Mouse (Mus musculus) liver, embryonic 14.5 days (tissue): ENCODE data around the gene Lgals9. TPM values are rescaled to one million over a fixed set of nuclear protein-coding genes. Genes with fewer than 3 reads are reported as not detected.

ENCODE experiments used
- ATAC-seq: fragments of 200-750 bp; cut with Nextera tagmentation; 2 replicates; pipeline ENCODE4 v1.8.0; 2017; ENCODE audit warnings: moderate number of reproducible peaks, mild to moderate bottlenecking, moderate library complexity; ENCODE audit not compliant: insufficient read depth
- DNase-seq, 3 experiments: peaks; one replicate each; pipeline ENCODE4 v3.0.0-alpha.2; 2012 to 2013; ENCODE audit warnings: low read depth in 3 of 3, low spot score in 3 of 3
- H3K27ac ChIP-seq: fragments of 300-500 bp; sonication (generic); 2 replicates; pipeline ENCODE4 v1.5.1; 2014; ENCODE audit warnings: moderate library complexity, mild to moderate bottlenecking, control low read depth, inconsistent platforms
- H3K27me3 ChIP-seq: fragments of 300-500 bp; sonication (generic); 2 replicates; pipeline ENCODE4 v1.6.1; 2014; ENCODE audit warnings: mild to moderate bottlenecking, low read length, moderate library complexity; ENCODE audit not compliant: control insufficient read depth, insufficient read depth
- H3K36me3 ChIP-seq: fragments of 300-500 bp; sonication (generic); replicated peaks from 2 replicates; pipeline ENCODE4 v1.6.1; 2014; ENCODE audit warnings: low read depth; ENCODE audit not compliant: control insufficient read depth, insufficient read depth
- H3K4me1 ChIP-seq, 2 experiments: fragments of 200-500 bp in 1 of 2; fragments of 300-500 bp in 1 of 2; sonication (generic) in 1 of 2; replicated peaks; 2 replicates each; pipeline ENCODE4 v1.6.1; 2012 to 2014; ENCODE audit warnings: antibody characterized with exemption in 1 of 2, inconsistent platforms in 1 of 2, low read length in 1 of 2; ENCODE audit not compliant: control insufficient read depth in 2 of 2, insufficient read depth in 2 of 2
- H3K4me2 ChIP-seq: fragments of 300-500 bp; sonication (generic); 2 replicates; pipeline ENCODE4 v1.6.1; 2014; ENCODE audit warnings: low read depth, mild to moderate bottlenecking, control low read depth, moderate library complexity
- H3K4me3 ChIP-seq, 2 experiments: fragments of 200-500 bp in 1 of 2; fragments of 300-500 bp in 1 of 2; sonication (generic) in 1 of 2; 2 replicates each; pipeline ENCODE4 v1.5.1; 2012 to 2014; ENCODE audit warnings: low read depth in 2 of 2, low read length in 2 of 2, mild to moderate bottlenecking in 2 of 2, control low read depth in 1 of 2, inconsistent platforms in 1 of 2, moderate library complexity in 1 of 2; ENCODE audit not compliant: insufficient read depth in 1 of 2
- H3K9ac ChIP-seq: fragments of 300-500 bp; sonication (generic); replicated peaks from 2 replicates; pipeline ENCODE4 v1.6.1; 2014; ENCODE audit warnings: mild to moderate bottlenecking, control low read depth, moderate library complexity
- H3K9me3 ChIP-seq: fragments of 300-500 bp; sonication (generic); 2 replicates; pipeline ENCODE4 v1.6.1; 2016; ENCODE audit warnings: low read length, mixed read lengths; ENCODE audit not compliant: control insufficient read depth
- CTCF ChIP-seq: IDR thresholded peaks from 2 replicates; pipeline ENCODE4 v1.5.1; 2016; ENCODE audit warnings: antibody characterized with exemption, low read depth, control low read depth
- EP300 ChIP-seq: IDR thresholded peaks from 2 replicates; pipeline ENCODE4 v1.6.1; 2016; ENCODE audit warnings: antibody characterized with exemption, low read depth
- WGBS: fragments of 180-500 bp; shearing (Covaris S2); extraction: QIAGEN DNeasy Blood & Tissue Kit; methylation state at CpG from one replicate; pipeline ENCODE4 v1.1.7; 2014; ENCODE audit not compliant: insufficient replicate concordance; 5-methylcytosine and 5-hydroxymethylcytosine counted together
- polyA plus RNA-seq, 2 experiments: library from polyadenylated mRNA; depleted of rRNA in 1 of 2; stranded (reverse) in 1 of 2; unstranded in 1 of 2; fragments of >200 nt; fragmentation: Nextera tagmentation in 1 of 2; extraction: Ambion mirVana in 1 of 2; gene quantifications; 2 replicates each; pipeline versions ENCODE4 v1.2.1 to v1.2.3; 2012 to 2014

Gene Lgals9
- polyA plus RNA-seq, 2 experiments, result 58.5 to 93.6 TPM

DNA sequence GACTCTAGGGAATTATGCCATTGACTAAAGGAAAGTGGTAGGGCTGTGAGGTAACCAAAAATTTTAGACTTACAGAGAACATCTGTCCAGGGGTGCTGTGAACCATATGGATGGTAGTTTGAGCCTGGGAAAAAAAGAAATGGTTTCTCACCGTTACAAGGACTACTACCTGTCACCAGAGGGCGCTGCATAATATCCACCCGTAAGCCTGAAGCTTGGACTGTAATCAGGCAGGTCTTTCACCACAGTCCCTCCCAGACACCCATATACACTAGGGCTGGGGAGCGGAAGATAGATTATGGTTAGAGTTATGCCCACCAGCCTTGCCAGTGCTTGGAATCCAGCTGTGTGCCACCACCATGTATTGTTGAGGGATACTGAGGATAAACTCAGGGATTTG is 17.4 kb downstream of the Lgals9 start:
- no peak overlapping the region for H3K4me3 ChIP-seq
- peaks cover 0 to 2% of the 10 kb centered on the region in 2 experiments; a peak in 1 of 4 replicates for H3K4me1 ChIP-seq
- no peaks in the 10 kb centered on the region for H3K9me3 ChIP-seq
- no peak overlapping the region for H3K27ac ChIP-seq
- H3K9ac ChIP-seq, result no peak overlapping the region
- TF ChIP-seq EP300, result no peak
- peak; percentile 73 for TF ChIP-seq CTCF
- DNase-seq (peak in 1 of 3 experiments; percentile 20), ATAC-seq (no peak)
- H3K36me3 ChIP-seq, result no peaks in the 10 kb centered on the region
- 12% methylated on average over 4 of the region's 4 CpGs for WGBS
- no peaks in the 10 kb centered on the region for H3K27me3 ChIP-seq
- no peak overlapping the region for H3K4me2 ChIP-seq

DNA sequence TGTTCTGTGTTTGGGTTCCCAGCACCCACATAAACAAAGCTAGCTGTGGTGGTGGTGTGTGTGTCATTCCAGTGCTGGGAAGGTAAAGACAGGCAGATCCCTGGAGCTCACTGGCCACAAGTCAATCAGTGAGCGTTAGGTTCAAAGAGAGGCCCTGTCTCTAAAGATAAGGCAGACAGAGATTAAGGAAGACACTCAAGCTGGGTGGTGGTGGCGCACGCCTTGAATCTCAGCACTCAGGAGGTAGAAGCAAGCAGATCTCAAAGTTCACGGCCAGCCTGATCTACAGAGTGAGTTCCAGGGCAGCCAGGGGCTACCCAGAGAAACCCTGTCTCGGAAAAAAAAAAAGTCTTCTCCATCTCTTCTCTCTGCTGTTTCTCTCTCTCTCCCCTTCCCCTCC is 23.5 kb downstream of the Lgals9 start:
- Histone ChIP-seq H3K27me3 (no peaks in the 10 kb centered on the region; the same call in 1 of the 2 replicates), H3K9ac (no peak overlapping the region), H3K4me1 (no peaks in the 10 kb centered on the region), H3K9me3 (no peaks in the 10 kb centered on the region), H3K4me2 (no peak overlapping the region), H3K4me3 (no peak overlapping the region), H3K36me3 (no peaks in the 10 kb centered on the region), H3K27ac (no peak overlapping the region)
- DNase-seq (no peak), ATAC-seq (no peak)
- TF ChIP-seq CTCF (no peak), EP300 (no peak)
- 22% methylated on average over 5 of the region's 5 CpGs for WGBS

DNA sequence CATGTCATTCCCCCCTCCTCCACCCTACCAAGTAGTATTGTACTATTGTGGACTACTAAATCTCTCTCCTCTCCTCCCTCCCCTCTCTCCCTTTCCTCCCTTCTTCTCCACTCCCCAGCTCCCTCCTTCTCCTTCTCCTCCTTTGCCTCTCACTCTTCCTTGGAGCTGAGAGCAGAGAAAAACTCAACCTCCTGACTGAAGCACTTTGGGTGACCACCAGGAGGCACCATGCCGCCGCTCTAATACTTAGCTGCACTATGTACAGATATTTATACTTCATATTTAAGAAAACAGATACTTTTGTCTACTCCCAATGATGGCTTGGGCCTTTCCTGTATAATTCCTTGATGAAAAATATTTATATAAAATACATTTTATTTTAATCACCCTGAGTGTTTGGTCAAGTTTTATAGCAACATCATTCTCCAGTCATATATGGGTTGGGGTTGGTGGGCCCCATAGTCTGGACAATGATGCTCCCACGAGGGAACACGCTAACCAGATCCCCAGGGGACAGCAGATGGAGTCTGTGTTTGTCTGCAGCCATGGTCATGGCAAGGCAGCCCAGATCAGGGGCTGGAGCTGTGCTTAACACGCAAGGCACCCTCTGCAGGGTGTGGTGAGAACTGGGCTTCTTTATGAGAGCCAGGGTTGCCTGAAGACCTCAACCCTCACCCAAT is 24.8 kb downstream of the Lgals9 start:
- H3K4me2 ChIP-seq, result no peak overlapping the region
- no peaks in the 10 kb centered on the region for H3K9me3 ChIP-seq
- H3K4me1 ChIP-seq, result no peaks in the 10 kb centered on the region
- H3K27ac ChIP-seq, result no peak overlapping the region
- TF ChIP-seq CTCF, result peak; percentile 51
- no peak for TF ChIP-seq EP300
- ATAC-seq (no peak), DNase-seq (no peak)
- 47% methylated on average over 5 of the region's 5 CpGs for WGBS
- no peaks in the 10 kb centered on the region; the same call in 1 of the 2 replicates for H3K27me3 ChIP-seq
- H3K4me3 ChIP-seq, result no peak overlapping the region
- H3K9ac ChIP-seq, result no peak overlapping the region
- no peaks in the 10 kb centered on the region for H3K36me3 ChIP-seq

DNA sequence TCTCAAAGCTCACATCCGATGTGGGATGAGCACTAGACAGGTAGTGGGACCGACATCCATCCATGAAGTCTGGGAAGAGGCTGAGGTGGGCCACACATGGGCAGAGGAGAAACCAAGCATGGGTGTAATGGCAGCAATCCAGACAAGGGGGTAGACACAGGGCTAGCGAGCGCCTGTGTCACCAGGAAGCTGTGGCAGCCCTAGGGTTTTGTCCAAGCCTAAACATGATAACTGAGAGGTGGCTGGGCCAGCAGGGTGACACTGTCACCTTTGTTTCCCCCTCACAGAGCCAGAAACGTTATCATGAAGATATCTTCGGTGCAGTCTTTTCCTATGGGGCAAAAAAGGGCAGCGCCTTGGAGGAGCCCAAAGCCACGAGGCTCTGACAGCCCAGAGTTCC is 25.4 kb downstream of the Lgals9 start:
- no peak for DNase-seq
- H3K4me3 ChIP-seq, result no peak overlapping the region
- no peak overlapping the region for H3K27ac ChIP-seq
- H3K9ac ChIP-seq, result no peak overlapping the region
- no peaks in the 10 kb centered on the region; the same call in 1 of the 2 replicates for H3K27me3 ChIP-seq
- 38% methylated on average over 8 of the region's 8 CpGs for WGBS
- H3K36me3 ChIP-seq, result no peaks in the 10 kb centered on the region
- no peaks in the 10 kb centered on the region for H3K9me3 ChIP-seq
- TF ChIP-seq CTCF (no peak), EP300 (no peak)
- no peak overlapping the region for H3K4me2 ChIP-seq
- H3K4me1 ChIP-seq, result no peaks in the 10 kb centered on the region
- no peak for ATAC-seq

DNA sequence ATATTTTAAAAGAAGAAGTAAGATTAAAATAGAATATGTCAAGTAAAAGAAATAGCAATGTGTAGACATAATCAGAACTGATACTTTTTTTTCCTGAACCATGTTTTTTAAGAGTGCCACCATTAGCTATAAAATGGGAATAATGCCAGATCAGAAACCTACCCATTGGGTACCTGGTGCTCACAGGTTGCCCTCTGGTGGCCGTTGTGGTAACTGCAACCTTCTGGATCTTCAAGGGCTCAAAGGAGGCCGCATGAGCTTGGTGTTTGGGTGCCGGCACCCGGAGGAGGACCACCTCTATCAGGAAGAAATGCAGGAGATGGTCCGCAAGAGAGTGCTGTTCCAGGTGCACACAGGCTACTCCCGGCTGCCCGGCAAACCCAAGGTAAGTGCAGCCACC is 28.5 kb downstream of the Lgals9 start:
- TF ChIP-seq CTCF, result peak; percentile 93
- no peak for TF ChIP-seq EP300
- Histone ChIP-seq H3K9me3 (no peaks in the 10 kb centered on the region), H3K27me3 (peaks cover 8% of the 10 kb centered on the region), H3K9ac (no peak overlapping the region), H3K4me3 (no peak overlapping the region), H3K27ac (no peak overlapping the region), H3K4me2 (no peak overlapping the region), H3K4me1 (no peaks in the 10 kb centered on the region), H3K36me3 (no peaks in the 10 kb centered on the region)
- 10% methylated on average over 7 of the region's 7 CpGs for WGBS
- ATAC-seq, result no peak
- DNase-seq, result peak; percentile 26 to 52 (median 36)
